Mouse (Mus musculus) inflammation-experienced regulatory T-cells, adult 6 months (primary cell): ENCODE results near the gene Sel1l2. TPM values are rescaled to one million over a fixed set of nuclear protein-coding genes. Genes with fewer than 3 reads are reported as not detected.
"Not testable (repeated sequence)": the region's sequence is repeated elsewhere in the genome, so short reads cannot be mapped to it uniquely, and the experiment has no call there.

ENCODE experiments used
- ATAC-seq: one replicate; pipeline ENCODE4 v1.8.0; 2017
- polyA plus RNA-seq, 3 experiments: library from polyadenylated mRNA; unstranded; fragments of 100-300 nt; shearing (Covaris generic); gene quantifications; one replicate each; pipeline ENCODE4 v1.2.1; 2017

Gene Sel1l2
- polyA plus RNA-seq, 3 experiments from 2014 or later = not detected

DNA sequence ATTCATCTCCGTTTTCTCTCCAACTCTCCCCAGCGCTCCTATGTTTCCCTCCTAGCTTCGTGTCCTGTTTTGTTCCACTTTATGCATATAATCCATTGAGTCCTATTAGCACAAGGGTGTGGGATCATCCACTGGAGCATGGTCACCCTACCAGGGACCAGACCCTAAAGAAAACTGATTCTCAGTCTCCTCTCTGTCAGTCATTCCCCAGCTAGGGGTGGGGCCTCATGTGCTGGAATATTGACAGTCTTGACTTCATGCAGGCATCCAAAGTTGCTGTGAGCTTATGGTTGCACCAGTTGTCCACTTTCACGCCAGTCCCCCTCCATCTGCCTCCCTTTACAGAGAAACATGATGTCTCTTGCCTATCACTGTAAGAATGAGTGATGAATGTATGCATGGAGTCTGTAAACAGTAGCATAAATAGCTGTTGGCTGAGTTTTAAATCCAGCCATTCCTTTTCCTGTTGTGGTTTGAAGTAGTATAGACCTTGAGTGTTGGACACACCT, 174.9 kb downstream of the Sel1l2 start:
- no peak for ATAC-seq

DNA sequence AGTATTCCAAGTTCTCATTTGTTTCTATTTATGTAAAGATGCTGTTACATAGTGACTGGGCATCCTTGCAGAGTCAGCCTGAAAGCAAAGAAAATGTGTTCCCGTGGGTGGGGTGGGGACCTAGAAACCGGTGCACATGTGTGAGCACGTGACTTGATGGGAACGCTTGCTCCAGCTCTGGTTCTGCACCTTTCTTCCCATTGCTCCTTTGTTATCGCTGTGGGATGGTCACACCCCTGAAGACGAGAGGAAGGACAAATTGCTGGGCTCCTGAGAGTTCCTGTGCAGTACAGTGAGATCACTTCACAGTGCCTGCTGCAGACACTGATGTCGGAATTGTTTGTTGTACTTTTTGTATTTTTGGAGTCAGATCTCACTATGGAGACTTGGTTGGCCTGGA, 185.8 kb downstream of the Sel1l2 start:
- no peak for ATAC-seq

DNA sequence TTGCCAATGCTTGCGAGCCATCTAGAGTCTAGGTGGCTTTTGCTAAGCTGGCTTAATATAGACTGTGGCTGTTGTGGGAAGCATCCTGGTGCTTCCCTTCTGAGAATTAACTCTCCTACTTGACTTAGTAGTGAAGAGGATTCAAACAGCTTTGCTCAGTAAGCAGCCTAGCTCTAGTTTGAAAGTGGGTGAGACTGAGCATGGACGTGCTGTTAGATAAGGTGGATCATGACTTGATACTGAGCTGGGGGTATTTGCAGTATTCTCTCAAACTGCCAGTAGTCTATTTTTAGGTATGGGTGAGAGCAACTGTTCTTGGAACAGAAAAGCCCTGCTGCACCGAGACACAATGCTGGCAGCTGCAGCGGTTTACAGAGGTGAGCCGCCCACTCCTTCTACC, 186.9 kb downstream of the Sel1l2 start:
- no peak for ATAC-seq

DNA sequence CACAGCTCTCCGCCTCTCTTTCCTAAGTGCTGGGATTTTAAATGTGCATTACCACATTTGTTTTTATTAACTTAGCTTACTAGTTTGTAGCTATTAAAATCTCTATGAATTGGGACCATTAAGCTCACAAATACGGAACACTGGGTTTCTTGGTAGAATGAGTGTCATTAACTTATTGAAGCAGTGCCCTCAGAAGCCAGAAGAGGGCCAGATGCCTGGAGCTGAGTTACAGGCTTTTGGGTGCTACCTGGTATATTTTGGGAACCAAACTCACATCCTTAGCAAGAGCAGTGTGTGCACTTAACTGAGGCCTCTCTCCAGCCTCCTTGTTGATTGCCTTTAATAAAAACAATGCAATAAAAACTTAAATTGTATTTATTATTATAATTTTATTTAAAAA, 188.8 kb downstream of the Sel1l2 start:
- ATAC-seq = no peak

DNA sequence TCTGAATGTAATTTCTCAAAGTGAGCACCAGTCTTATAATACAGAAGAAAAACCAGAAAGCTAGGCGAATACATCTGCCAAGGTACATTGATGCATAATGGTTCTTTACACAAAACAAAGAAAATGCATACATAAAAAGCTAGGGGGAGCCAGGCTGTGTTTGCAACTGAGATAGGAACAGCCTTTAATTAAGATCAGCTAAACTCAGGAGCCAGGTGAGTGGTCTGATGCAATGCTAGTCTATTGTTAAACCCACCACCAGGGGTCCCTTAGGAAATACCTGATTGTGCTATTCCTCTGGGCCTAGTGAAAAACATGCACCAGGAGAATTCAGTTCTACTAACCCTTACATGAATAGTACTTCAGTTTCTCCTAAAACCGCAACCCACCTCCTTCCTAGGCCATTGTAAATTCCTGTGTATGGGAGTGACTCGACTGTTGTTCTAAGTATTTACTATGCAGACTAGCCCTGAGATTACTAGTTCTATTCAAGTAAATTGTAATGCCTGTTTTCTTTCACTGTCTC, 203.8 kb downstream of the Sel1l2 start:
- not testable (repeated sequence) for ATAC-seq

Other genes with a start within 250 kb of the Sel1l2 start
- gene Gm17374, start 237.7 kb downstream of the Sel1l2 start, polyA plus RNA-seq = not detected
- gene Esf1, start 219.1 kb downstream of the Sel1l2 start, polyA plus RNA-seq = 10 to 100 TPM; 25.4 to 33.2 (median 30.9) TPM
- gene Ndufaf5, start 219.1 kb downstream of the Sel1l2 start, polyA plus RNA-seq = 10 to 100 TPM; 14.3 to 20.1 (median 17.2) TPM
- gene Macrod2, start 5.6 kb upstream of the Sel1l2 start, polyA plus RNA-seq = not detected